Mouse (Mus musculus) c-Kit-negative CD71-positive TER-119-positive erythroid progenitor cells, embryonic 14.5 days (primary cell): ENCODE measurements at regions not wholly inside any gene's neighbourhood (a gene's known extent, or its start where the extent isn't known, plus 50 kb on each side); places are given as distances from the start of the nearest gene placed in this dataset.

Experiments used
- DNase-seq: peaks from one replicate; pipeline ENCODE4 v3.0.0-alpha.2; 2013; ENCODE audit warnings: low read depth, low spot score

GRCm38 (mm10) chr1:120910801-120911200, 308.6 kb downstream of the En1 start:
- no peak for DNase-seq

DNA sequence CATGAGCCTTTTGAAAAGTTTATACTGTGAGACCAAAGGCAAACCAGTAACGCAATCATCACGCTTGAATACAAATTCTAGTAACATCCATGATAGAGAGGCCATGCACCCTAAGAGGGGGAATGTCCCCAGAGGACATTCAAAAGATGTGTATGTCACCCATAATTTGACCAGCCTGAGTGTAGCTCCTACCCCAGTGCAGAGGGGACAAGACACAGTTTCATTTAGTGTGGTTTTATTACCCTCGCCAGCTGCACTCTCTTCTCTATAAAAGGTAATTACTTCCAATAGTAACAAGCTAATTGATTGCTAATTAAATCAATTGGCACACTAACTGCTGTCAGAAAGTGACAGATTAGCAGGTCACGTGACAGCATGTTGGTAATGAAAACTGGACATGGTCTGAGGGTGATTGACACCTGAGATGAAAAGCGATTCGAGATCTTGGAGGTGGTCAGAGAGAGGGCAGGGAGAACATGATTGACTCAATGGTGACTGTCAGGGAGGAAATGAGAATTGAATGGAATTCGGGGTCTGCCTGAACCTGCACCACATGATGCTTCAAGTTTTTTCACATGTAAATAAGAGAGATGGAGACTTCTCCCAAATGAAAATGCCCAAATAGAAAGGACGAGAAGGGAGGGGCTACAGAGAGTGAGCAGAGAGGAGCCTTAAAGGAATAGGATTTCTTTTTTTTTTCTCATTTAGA, 309.9 kb downstream of the En1 start:
- no peak for DNase-seq

DNA sequence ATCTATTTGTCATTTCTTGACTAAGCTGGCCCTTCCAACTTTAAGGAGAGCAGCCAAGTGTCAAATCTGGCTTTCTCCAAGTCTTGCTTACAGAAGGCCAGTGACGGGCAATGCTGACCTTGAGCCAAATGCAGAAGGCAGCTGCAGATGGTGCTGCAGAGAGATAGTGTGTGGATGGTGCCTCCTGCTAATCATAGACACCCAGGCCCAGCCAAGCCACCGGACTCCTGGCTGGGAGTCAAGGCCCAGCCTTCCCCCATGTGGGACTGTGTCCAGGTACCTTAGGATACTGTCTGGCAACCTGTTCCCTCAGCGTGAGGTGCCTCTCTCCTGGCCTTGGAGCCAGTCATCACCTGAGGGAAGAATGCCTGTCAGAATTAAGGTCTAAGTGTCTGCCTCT, 319.3 kb downstream of the En1 start:
- no peak for DNase-seq

GRCm38 (mm10) chr1:120925271-120925670, 323.1 kb downstream of the En1 start:
- no peak for DNase-seq

DNA sequence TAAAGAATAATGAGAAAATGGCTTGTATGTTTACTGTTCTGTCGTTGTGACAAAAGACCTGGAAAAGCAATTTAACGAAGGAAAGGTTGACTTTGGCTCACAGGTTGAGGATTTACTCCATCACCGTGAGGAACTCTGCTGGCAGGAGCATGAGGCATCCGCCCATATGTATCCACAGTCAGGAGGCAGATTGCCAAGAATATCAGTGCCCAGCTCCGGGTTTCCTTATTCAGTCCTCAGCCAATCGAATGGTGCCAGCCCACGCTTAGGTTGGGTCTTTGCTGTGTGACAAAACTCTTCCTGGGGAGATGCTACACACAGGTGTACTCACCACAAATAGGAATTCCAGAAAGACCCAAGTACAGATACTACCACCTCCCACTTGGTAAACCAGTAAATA, 327.9 kb downstream of the En1 start:
- DNase-seq = no peak

DNA sequence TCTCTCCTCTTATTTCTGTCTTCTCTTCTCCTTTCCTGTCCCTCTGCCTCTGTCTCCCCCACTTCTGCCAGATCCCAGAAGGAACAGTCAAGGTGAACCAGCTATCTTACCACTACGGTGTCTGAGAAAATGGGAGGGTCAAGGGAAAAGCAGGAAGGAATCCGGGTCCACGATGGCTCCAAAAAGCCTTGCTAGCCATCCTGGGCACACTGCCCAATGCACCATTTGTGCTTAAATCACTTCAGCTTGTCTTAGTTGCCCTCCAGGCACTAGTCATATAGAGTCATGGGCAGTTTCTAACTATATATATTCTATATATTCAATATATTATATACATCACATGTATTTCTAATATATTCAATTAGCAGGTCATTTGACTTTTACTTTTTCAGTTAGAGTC, 333.1 kb downstream of the En1 start:
- DNase-seq = no peak

DNA sequence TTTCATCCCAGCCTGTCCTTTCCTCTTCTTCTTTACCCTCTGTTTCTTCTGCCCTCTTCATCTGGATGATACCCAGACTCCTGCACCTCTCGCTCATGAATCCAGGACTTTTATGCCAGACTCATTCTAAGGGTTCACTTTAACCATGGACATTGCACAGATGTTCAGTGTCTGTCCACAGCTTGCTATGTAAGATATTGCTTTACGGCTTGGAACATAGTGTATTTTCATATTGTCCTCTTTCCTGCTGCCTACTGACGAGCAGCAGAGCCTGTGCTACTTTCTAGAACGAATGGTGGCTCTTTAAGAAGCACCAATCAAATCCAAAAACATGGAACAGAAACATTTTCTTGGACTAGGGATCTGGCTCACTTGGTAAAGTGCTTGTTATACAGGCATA, 341.5 kb downstream of the En1 start:
- no peak for DNase-seq

- no peak for DNase-seq
Measured at GRCm38 (mm10) chr1:120946349-120946748, 344.1 kb downstream of the En1 start.

GRCm38 (mm10) chr1:120961235-120961634, 359.0 kb downstream of the En1 start:
- DNase-seq = no peak

DNA sequence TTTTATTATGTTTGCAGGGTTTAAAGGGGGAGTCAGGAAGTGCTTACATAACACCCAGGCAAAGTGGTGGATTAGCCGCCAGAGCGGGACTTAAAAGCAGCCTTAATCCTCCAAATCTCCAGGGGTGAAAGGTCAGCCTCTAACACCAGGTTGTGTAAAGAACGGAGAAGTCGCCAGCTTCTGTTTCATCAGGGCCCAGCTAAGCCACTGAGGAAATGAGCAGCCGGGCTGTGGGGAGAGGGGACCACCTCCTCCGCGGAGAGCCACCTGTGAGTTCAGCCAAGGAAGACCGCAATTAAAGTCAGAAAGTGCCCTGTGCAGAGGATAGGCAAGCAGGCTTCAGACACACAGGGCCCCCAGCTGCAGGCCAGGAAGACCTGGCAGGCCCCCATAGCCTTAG, 359.8 kb downstream of the En1 start:
- no peak for DNase-seq

- DNase-seq = no peak
Measured at GRCm38 (mm10) chr1:120963477-120964178, 361.4 kb downstream of the En1 start.

DNA sequence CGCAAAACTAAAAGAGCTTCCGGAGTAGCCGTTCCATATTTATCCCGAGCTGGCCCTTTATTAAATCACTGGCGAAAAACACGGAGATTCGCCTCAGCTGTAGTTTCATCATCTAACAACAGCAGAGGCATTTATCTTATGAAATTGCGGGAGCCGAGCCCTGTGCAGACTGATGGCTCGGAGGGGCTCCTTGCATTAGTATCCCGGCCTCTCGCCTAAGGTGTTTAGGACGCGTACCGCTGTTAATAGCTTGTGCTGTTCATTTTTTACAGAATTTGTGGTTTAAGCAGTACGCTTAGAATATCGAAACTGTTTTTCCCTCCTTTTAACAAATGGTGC, 361.9 kb downstream of the En1 start:
- DNase-seq = no peak

DNA sequence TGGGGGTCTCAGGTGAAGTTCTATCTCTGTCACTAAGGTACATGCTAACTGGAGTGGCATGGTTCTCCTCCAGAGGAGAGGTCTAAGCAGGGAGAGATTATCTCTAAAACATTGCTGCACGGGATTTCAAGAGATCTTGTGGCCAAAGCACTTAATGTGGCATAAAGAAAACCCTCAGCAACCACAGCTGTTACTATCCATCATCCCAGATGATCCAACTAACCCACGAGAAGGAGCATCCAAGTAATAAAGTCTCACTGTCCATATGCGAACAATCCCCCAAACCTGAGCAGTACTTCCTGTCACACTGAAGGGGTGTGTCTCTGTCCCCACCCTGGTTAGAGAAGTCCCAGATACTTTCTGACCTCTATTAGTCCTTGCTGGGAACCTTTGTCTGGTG, 363.9 kb downstream of the En1 start:
- DNase-seq = no peak

- DNase-seq = no peak
Measured at GRCm38 (mm10) chr1:120974661-120975060, 357.7 kb downstream of the Insig2 start.

DNA sequence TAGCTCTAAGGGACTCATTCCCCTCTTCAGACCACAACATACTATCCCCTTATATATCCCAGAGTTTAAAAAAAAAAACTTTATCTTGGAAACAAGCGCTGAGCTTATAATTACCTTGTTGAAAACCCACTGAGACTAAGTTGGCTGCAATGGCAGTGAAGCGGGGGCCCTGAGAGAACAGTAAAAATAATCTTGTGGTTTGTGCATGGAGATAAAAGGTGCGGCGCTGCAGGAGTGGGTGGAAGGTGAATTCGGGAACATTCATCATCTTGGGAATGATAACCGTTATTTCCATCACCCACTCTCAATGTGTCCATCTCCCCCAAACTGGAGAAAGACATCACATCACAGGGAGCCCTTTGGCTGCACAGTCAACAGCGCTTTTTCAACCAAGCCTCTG, 327.9 kb downstream of the Insig2 start:
- no peak for DNase-seq

DNA sequence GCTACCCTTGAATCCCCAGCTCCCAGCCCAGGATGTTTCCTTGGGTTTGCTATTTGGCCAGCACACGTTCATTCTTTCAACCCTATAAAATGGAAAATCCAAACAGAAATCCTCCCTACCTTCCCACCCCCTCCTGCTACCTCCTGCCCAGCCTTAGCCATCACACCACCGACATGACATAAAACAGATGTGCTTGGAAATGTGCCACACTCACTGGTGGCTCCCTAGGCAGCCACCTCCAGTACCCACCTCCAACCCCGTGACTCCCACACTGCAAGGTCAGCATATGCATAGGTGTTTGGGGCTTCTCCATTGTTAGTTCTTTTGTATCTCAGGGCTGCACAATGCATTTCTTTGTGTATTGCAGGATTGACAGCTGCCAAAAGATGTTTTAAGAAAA, 327.2 kb downstream of the Insig2 start:
- no peak for DNase-seq

GRCm38 (mm10) chr1:121012126-121012525, 320.3 kb downstream of the Insig2 start:
- no peak for DNase-seq

DNA sequence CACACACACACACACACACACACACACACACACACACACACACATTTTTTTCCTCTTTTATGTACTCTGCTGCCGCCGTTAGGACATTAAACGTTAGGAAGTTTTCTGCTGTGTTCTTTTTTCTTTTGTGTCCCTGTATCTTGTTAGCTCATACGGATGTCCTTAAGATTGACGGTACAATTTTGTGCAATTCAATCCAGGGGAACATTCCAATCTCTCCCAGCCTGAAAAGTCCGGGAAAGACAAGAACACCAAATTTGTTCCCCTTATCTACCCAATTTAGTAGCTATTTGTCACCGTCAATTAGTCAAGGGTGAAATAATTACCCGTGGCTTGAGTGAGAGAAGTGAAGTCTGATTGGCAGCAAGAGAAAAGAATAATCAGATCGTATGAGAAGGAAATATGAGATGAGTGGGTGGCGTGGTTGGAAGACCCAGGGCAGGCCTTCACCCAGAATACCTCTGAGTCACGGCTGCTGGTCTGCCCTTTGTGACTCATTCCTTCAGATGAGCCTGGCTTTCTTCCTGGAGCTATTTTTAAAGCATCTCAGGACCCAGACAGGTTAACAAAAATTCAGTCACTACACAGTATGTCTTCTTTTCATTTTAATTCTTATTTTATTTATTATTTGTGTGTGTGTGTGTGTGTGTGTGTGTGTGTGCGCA, 318.4 kb downstream of the Insig2 start:
- DNase-seq = no peak

GRCm38 (mm10) chr1:121029375-121029774, 303.0 kb downstream of the Insig2 start:
- no peak for DNase-seq

GRCm38 (mm10) chr1:121034761-121035393, 297.5 kb downstream of the Insig2 start:
- no peak for DNase-seq

- DNase-seq = no peak
Measured at GRCm38 (mm10) chr1:121046581-121046980, 285.8 kb downstream of the Insig2 start.

DNA sequence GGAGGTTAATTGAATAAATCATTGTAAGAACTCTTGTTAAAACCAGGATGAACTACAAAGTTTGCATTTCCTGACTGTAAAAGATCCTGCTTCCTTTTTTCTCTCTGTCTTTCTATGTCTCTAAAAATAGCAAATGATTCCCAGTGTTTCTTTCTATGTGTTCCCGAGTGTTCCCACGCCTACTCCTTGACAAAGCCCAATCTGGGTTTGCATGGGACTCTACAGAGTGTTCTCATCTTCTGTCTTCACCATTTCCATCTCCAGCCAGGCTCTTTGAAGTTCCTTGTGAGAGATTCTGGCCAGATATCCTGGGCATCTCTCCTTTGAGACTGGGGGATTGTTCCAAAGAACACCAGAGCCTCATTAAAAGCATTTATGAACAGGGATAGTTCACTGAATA, 285.0 kb downstream of the Insig2 start:
- no peak for DNase-seq

- DNase-seq = no peak
Measured at GRCm38 (mm10) chr1:121049684-121050083, 282.7 kb downstream of the Insig2 start.
